Mouse (Mus musculus) embryonic stem cell, embryonic (primary cell): ENCODE measurements at regions not wholly inside any gene's neighbourhood (a gene's known extent, or its start where the extent isn't known, plus 50 kb on each side); places are given as distances from the start of the nearest gene placed in this dataset.

Experiments
- CTCF ChIA-PET, 4 experiments: fragments of 300-600 bp in 2 of 4; fragments of 350-600 bp in 2 of 4; sonication (Branson Sonifier 250); formaldehyde crosslinking; loops; one replicate each; lab custom pipeline; 2022; ENCODE audit warnings: inconsistent platforms in 2 of 4; lab: Charles Lee
- POLR2A ChIA-PET, 4 experiments: fragments of 300-600 bp in 2 of 4; fragments of 350-600 bp in 2 of 4; sonication (Branson Sonifier 250); formaldehyde crosslinking; loops; one replicate each; lab custom pipeline; 2022; ENCODE audit warnings: antibody characterized with exemption in 4 of 4, inconsistent platforms in 1 of 4; lab: Charles Lee

- CTCF ChIA-PET: interaction anchor here in 1 of 4 experiments (0.6 kb wide), 1 partner anchor 886 kb away, joined by 7 read pairs; no protein-coding TSS in a partner anchor
- POLR2A ChIA-PET: no interaction called here
These were observed 95.6 kb upstream of the Smarca2 start for GRCm38 (mm10) chr19:26509240-26509639.

DNA sequence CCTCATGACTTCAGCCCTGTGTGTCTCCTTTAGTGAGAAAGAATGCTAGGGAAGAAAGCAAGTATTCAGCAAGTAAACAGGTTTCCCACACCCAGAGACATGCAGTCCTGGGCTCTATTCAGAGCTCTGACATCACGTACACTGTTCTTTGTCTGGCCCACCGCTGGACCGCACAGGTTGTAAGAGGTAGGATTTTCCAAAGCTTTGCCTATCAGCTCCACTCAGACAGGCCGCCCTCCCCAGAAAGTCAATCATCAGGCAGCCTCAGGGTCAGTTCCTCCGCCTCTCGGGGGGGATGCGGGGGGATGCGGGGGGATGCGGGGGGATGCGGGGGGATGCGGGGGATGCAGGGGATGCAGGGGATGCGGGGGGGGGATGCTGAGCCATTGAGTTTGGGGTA is 94.7 kb upstream of the Smarca2 start:
- ChIA-PET CTCF (interaction anchor here in 2 of 4 experiments (0.5 to 0.6 kb wide), 2 partner anchors 18 to 241 kb away, joined by 3 to 7 read pairs; no protein-coding TSS in a partner anchor), POLR2A (no interaction called here)

DNA sequence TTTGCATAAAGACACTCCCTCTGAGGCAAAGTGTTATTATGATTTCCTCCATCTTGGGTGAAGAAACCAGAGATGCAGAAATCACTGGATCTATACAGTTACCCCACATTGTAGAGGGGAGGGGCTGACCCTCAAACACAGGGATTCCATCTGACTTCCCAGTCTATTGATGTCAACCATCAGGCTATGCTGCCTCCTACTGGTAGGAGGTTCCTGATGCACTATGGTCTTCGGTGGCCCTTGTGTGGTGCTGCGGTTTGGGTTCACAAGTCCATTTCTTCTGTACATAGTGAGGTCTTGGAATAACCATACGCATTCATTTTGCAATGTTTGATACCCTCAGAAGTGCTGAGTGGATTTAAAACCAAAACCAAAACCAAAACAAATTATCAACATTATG is 94.0 kb upstream of the Smarca2 start:
- POLR2A ChIA-PET: no interaction called here
- CTCF ChIA-PET: no interaction called here

GRCm38 (mm10) chr19:26511756-26512155 is 93.1 kb upstream of the Smarca2 start:
- ChIA-PET CTCF (no interaction called here), POLR2A (no interaction called here)

DNA sequence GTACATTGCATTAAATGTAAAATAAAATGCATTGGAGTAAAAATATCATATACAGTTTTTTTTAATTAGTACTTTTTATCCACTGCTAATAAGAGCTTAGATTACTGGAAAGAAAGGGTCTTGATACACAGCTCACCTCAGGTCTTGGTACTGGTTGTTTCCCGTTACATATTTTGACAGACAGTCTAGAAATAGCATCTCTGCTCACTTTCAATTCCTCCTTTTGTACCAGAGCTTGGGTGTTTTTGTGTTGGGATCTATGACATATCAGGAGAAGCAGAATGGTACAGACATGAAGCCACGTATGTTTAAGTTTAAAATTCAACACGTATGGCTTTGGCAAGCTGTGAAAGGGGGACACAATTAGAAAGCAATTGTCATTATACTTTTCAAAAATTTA is 80.3 kb upstream of the Smarca2 start:
- CTCF ChIA-PET: no interaction called here

GRCm38 (mm10) chr19:26531390-26531789 is 73.5 kb upstream of the Smarca2 start:
- ChIA-PET POLR2A (no interaction called here), CTCF (no interaction called here)

More for the DNA sequence above, 80.3 kb upstream of the Smarca2 start:
- POLR2A ChIA-PET: no interaction called here

- ChIA-PET CTCF (no interaction called here), POLR2A (no interaction called here)
These were observed 72.3 kb upstream of the Smarca2 start for GRCm38 (mm10) chr19:26532509-26532908.

GRCm38 (mm10) chr19:26545671-26546070 is 59.2 kb upstream of the Smarca2 start:
- CTCF ChIA-PET: no interaction called here
- POLR2A ChIA-PET: no interaction called here

DNA sequence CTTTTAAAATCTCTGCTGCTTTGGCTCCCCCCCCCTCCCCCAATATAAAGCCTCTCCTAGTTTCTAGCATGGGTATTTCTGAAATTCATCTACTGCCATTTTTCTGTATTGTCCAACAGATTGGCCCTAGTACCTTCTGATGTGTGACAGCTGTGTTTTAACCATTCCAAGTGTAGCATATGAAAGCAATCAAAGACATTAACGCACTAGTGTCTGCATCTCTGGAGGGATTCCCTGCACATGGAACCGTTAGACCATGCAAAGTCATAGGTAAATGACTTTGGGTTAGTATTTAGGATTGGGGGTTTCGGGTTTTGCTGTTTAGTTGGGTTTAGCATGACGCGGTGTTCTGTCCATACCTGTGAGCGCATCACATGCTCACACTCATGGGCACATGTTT is 57.3 kb upstream of the Smarca2 start:
- CTCF ChIA-PET: no interaction called here
- POLR2A ChIA-PET: no interaction called here

DNA sequence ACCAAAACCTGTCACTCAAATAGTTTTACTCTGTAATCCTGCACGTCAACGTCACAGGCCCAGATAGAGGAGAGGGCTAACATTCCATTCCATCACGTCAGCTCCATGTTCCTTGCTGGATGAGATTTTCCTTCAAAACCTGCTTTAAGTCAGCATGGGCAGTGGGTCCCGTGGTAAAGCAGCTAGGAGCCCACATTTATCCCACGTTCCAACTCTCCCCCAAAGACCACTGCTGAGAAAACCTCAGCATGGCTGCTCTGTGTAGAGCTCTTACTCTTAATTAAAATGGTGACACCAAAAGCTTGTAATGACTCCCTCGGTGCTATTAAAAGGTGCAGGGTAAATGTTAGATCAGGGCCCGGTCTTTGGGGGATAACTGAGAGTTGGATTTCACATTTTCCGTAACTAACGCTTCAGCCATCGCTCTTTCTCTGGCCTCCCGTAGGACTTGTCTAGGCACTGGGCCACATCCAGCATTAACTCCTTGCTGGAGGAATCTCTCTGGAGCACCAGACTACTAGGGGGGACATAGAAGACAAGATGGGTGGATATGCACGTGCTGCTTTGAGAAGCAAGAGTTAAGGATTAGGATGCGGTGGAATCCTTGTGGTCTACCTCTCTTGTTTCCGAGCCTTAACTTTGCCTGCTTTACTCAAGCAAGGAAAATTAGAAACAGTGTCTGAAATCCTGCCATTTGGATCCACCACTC is 56.1 kb upstream of the Smarca2 start:
- ChIA-PET POLR2A (no interaction called here), CTCF (interaction anchor here in 1 of 4 experiments (0.6 kb wide), 1 partner anchor 1944 kb away, joined by 3 read pairs; no protein-coding TSS in a partner anchor)

GRCm38 (mm10) chr19:26550299-26550698 is 54.6 kb upstream of the Smarca2 start:
- ChIA-PET CTCF (no interaction called here), POLR2A (no interaction called here)
